Mouse (Mus musculus): Measurements from ENCODE around the gene C1qbp.

Gene C1qbp

GRCm38 (mm10) chr11:70982557-70983228 lies at the start of gene C1qbp:
Gene C1qbp (minus strand): TSS chr11:70983026.
- peak; percentile 92 for DNase-seq (ENCODE audit: low read depth, low spot score)

- DNase-seq (ENCODE audit: low read depth, low spot score): no peak
Observed at GRCm38 (mm10) chr11:71032070-71032469, 49.2 kb upstream of the C1qbp start.

GRCm38 (mm10) chr11:71029403-71030118 lies 46.7 kb upstream of the C1qbp start:
- DNase-seq (ENCODE audit: low read depth, low spot score): no peak

GRCm38 (mm10) chr11:71028280-71028679 lies 45.5 kb upstream of the C1qbp start:
- DNase-seq (ENCODE audit: low read depth, low spot score): no peak

GRCm38 (mm10) chr11:71019201-71020068 lies 36.6 kb upstream of the C1qbp start, which contains the start of the genes Mis12 and Derl2:
Gene Mis12 (plus strand): TSS chr11:71019611.
Gene Derl2 (minus strand): TSS chr11:71019841.
- peak; percentile 100 for DNase-seq (ENCODE audit: low read depth, low spot score)

GRCm38 (mm10) chr11:71018416-71019200 lies 35.8 kb upstream of the C1qbp start:
- no peak for DNase-seq (ENCODE audit: low read depth, low spot score)

- DNase-seq (ENCODE audit: low read depth, low spot score): no peak
Observed at GRCm38 (mm10) chr11:71017051-71017450, 34.2 kb upstream of the C1qbp start.

GRCm38 (mm10) chr11:71012743-71013142 lies 29.9 kb upstream of the C1qbp start:
- no peak for DNase-seq (ENCODE audit: low read depth, low spot score)

- no peak for DNase-seq (ENCODE audit: low read depth, low spot score)
Observed at GRCm38 (mm10) chr11:71008321-71008720, 25.5 kb upstream of the C1qbp start.

GRCm38 (mm10) chr11:71007831-71008230 lies 25.0 kb upstream of the C1qbp start:
- no peak for DNase-seq (ENCODE audit: low read depth, low spot score)

GRCm38 (mm10) chr11:71007026-71007425 lies 24.2 kb upstream of the C1qbp start:
- DNase-seq (ENCODE audit: low read depth, low spot score): no peak

GRCm38 (mm10) chr11:71005046-71005445 lies 22.2 kb upstream of the C1qbp start:
- DNase-seq (ENCODE audit: low read depth, low spot score): peak; percentile 25

GRCm38 (mm10) chr11:71004316-71004773 lies 21.5 kb upstream of the C1qbp start, which contains the start of gene Dhx33:
Gene Dhx33 (minus strand): TSS chr11:71004437.
- DNase-seq (ENCODE audit: low read depth, low spot score): peak; percentile 97

GRCm38 (mm10) chr11:71003611-71004315 lies 20.9 kb upstream of the C1qbp start:
- no peak for DNase-seq (ENCODE audit: low read depth, low spot score)

- no peak for DNase-seq (ENCODE audit: low read depth, low spot score)
Observed at GRCm38 (mm10) chr11:71001167-71001566, 18.3 kb upstream of the C1qbp start.

- DNase-seq (ENCODE audit: low read depth, low spot score): no peak
Observed at GRCm38 (mm10) chr11:70982030-70982429, 796 bp downstream of the C1qbp start.

- DNase-seq (ENCODE audit: low read depth, low spot score): no peak
Observed at GRCm38 (mm10) chr11:70980751-70981510, 1.9 kb downstream of the C1qbp start.

GRCm38 (mm10) chr11:70980232-70980631 lies 2.6 kb downstream of the C1qbp start:
- DNase-seq (ENCODE audit: low read depth, low spot score): no peak

- DNase-seq (ENCODE audit: low read depth, low spot score): no peak
Observed at GRCm38 (mm10) chr11:70977293-70977692, 5.5 kb downstream of the C1qbp start.

- DNase-seq (ENCODE audit: low read depth, low spot score): no peak
Observed at GRCm38 (mm10) chr11:70975193-70975592, 7.6 kb downstream of the C1qbp start.

Measured in CD4-positive helper T cell, adult 2 months (primary cell).